Mouse (Mus musculus) myocyte (in vitro differentiated cells): ENCODE results near the gene Faap24.

ENCODE experiments used
- CEBPB ChIP-seq: IDR thresholded peaks from 2 replicates; pipeline ENCODE4 v1.6.1; 2011; ENCODE audit warnings: mild to moderate bottlenecking, moderate library complexity; ENCODE audit not compliant: poor library complexity, insufficient read depth, severe bottlenecking
- E2F4 ChIP-seq: IDR thresholded peaks from one replicate; pipeline ENCODE4 v1.6.1; 2011; ENCODE audit warnings: mild to moderate bottlenecking, control low read depth, moderate library complexity; ENCODE audit not compliant: insufficient read depth
- MAX ChIP-seq: IDR thresholded peaks from one replicate; pipeline ENCODE4 v1.6.1; 2011; ENCODE audit warnings: low read depth, mild to moderate bottlenecking, control low read depth
- MYOD1 ChIP-seq, 3 experiments: IDR thresholded peaks; one replicate each; pipeline ENCODE4 v1.6.1; 2011; ENCODE audit warnings: control low read depth in 2 of 3, low read depth in 2 of 3, mild to moderate bottlenecking in 2 of 3, moderate library complexity in 1 of 3; ENCODE audit not compliant: insufficient read length in 2 of 3, control insufficient read depth in 1 of 3
- POLR2A ChIP-seq: IDR thresholded peaks from one replicate; pipeline ENCODE4 v1.6.1; 2011; ENCODE audit warnings: low read depth, mild to moderate bottlenecking, control low read depth, moderate library complexity; ENCODE audit not compliant: insufficient read length
- SRF ChIP-seq: IDR thresholded peaks from one replicate; pipeline ENCODE4 v1.6.1; 2011; ENCODE audit warnings: low read depth; ENCODE audit not compliant: control insufficient read depth, insufficient read length
- TCF12 ChIP-seq: IDR thresholded peaks from one replicate; pipeline ENCODE4 v1.6.1; 2011; ENCODE audit warnings: mild to moderate bottlenecking, control low read depth; ENCODE audit not compliant: poor library complexity, insufficient read depth, severe bottlenecking
- USF1 ChIP-seq: IDR thresholded peaks from one replicate; pipeline ENCODE4 v1.6.1; 2011; ENCODE audit warnings: low read depth, mild to moderate bottlenecking, control low read depth, moderate library complexity

GRCm38 (mm10) chr7:35379492-35380119 lies 17.0 kb downstream of the Faap24 start:
- TF ChIP-seq POLR2A (no peak), TCF12 (no peak), CEBPB (no peak), USF1 (no peak), MYOD1 (IDR thresholded peaks at IDR 0.05; ENCODE audit: control insufficient read depth in 1 of 3, insufficient read length in 2 of 3, low read depth in 2 of 3) (no peak), SRF (no peak), MAX (no peak), E2F4 (no peak)
